Mouse (Mus musculus): ENCODE results near the gene Rfx2.

GRCm38 (mm10) chr17:56876465-56876864 lies 45.7 kb upstream of the Rfx2 start:
- TF ChIP-seq NANOG (IDR thresholded peaks at IDR 0.05; ENCODE audit: borderline replicate concordance, low read length): no peak
- no peak for TF ChIP-seq CTCF (conservative IDR thresholded peaks at IDR 0.05; ENCODE audit: low read length)
